Mouse (Mus musculus) heart, adult 2 months (tissue): Measurements from ENCODE around the gene Psmb5. TPM values are rescaled to one million over a fixed set of nuclear protein-coding genes. Genes with fewer than 3 reads are reported as not detected.

Source experiments
- DNase-seq, 2 experiments: peaks; one replicate each; pipeline ENCODE4 v3.0.0; 2021
- H3K27ac ChIP-seq: fragments of 200-600 bp; 2 replicates; pipeline ENCODE4 v1.8.1; 2022
- H3K27me3 ChIP-seq: fragments of 200-500 bp; 2 replicates; pipeline ENCODE4 v1.6.1; 2012; ENCODE audit warnings: mild to moderate bottlenecking, low read length, inconsistent platforms, mixed read lengths; ENCODE audit not compliant: control insufficient read depth, insufficient read depth
- H3K36me3 ChIP-seq: fragments of 200-500 bp; 2 replicates; pipeline ENCODE4 v1.6.1; 2012; ENCODE audit warnings: low read length, inconsistent platforms; ENCODE audit not compliant: control insufficient read depth, insufficient read depth
- H3K4me1 ChIP-seq: fragments of 200-500 bp; 2 replicates; pipeline ENCODE4 v1.6.1; 2011; ENCODE audit warnings: low read length; ENCODE audit not compliant: control insufficient read depth, insufficient read depth
- H3K4me3 ChIP-seq: fragments of 200-600 bp; 2 replicates; pipeline ENCODE4 v1.8.1; 2022
- H3K79me2 ChIP-seq: fragments of 200-500 bp; replicated peaks from 2 replicates; pipeline ENCODE4 v1.6.1; 2012; ENCODE audit warnings: mild to moderate bottlenecking, inconsistent platforms, low read length, moderate library complexity, mixed read lengths; ENCODE audit not compliant: control insufficient read depth, insufficient read depth
- H3K9ac ChIP-seq: fragments of 200-500 bp; 2 replicates; pipeline ENCODE4 v1.6.1; 2012; ENCODE audit warnings: low read depth, mild to moderate bottlenecking, control low read depth, inconsistent platforms, low read length, mixed read lengths
- CTCF ChIP-seq: fragments of 200-600 bp; IDR thresholded peaks from 2 replicates; pipeline ENCODE4 v1.8.1; 2022; ENCODE audit warnings: antibody characterized with exemption, mild to moderate bottlenecking, moderate library complexity
- EP300 ChIP-seq: fragments of 200-500 bp; IDR thresholded peaks from 2 replicates; pipeline ENCODE4 v1.6.1; 2011; ENCODE audit warnings: low read depth, low read length, control low read depth; ENCODE audit not compliant: insufficient read depth
- POLR2A ChIP-seq: fragments of 200-500 bp; IDR thresholded peaks from 2 replicates; pipeline ENCODE4 v1.6.1; 2011; ENCODE audit warnings: mild to moderate bottlenecking, low read depth, low read length, control low read depth; ENCODE audit not compliant: insufficient read depth
- WGBS: fragments of 180-500 bp; shearing (Covaris S2); methylation state at CpG from one replicate; pipeline ENCODE4 v1.1.7; 2018; 5-methylcytosine and 5-hydroxymethylcytosine counted together
- intact Hi-C: fragments of 180-260 bp; cut with DNase I; formaldehyde crosslinking; loops from one replicate; pipeline ENCODE4 v1.15.1; 2025
- polyA plus RNA-seq: library from polyadenylated mRNA; depleted of rRNA; stranded (reverse); fragments of >200 nt; gene quantifications from 2 replicates; pipeline ENCODE4 v1.2.3, GENCODE M21; 2012
- total RNA-seq, 2 experiments: library from RNA; stranded (reverse); gene quantifications; 2 replicates each; pipeline ENCODE4 v1.2.3; 2021

Gene Psmb5
- total and polyA plus RNA-seq, 3 experiments: 164 to 187 (median 180) TPM

DNA sequence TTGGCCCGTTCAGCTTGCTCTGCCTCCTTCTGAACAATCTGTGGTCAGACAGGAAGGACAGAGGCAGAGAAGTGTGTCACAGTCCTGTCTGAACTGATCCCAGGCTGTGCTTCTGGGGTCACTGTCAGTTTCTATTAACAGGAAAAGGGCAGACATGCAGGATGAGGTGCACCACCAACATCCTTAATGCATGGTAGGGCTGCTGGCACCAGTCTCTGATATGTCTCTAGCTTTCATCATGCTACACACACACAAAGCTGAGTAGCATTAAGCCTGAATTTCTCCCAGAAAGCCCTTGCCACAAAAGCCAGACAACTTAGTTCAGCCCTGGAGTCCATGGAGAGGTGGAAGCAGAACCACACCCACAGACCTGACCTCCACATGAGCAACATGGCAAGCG is 25.2 kb upstream of the Psmb5 start:
- no peak overlapping the region for H3K4me3 ChIP-seq
- DNase-seq: no peak
- no peaks in the 10 kb centered on the region for H3K4me1 ChIP-seq
- H3K27me3 ChIP-seq: no peaks in the 10 kb centered on the region
- H3K27ac ChIP-seq: no peak overlapping the region
- H3K79me2 ChIP-seq: no peaks in the 10 kb centered on the region
- H3K9ac ChIP-seq: no peak overlapping the region
- no peak for TF ChIP-seq CTCF
- no peak for TF ChIP-seq POLR2A
- no peak for TF ChIP-seq EP300
- intact Hi-C loops: loop anchor here (2.0 to 5.0 kb wide), 2 partner anchors 74 to 116 kb away; no protein-coding TSS in a partner anchor
- 81% methylated on average over 2 of the region's 2 CpGs for WGBS
- no peaks in the 10 kb centered on the region; the same call in 1 of the 2 replicates for H3K36me3 ChIP-seq

DNA sequence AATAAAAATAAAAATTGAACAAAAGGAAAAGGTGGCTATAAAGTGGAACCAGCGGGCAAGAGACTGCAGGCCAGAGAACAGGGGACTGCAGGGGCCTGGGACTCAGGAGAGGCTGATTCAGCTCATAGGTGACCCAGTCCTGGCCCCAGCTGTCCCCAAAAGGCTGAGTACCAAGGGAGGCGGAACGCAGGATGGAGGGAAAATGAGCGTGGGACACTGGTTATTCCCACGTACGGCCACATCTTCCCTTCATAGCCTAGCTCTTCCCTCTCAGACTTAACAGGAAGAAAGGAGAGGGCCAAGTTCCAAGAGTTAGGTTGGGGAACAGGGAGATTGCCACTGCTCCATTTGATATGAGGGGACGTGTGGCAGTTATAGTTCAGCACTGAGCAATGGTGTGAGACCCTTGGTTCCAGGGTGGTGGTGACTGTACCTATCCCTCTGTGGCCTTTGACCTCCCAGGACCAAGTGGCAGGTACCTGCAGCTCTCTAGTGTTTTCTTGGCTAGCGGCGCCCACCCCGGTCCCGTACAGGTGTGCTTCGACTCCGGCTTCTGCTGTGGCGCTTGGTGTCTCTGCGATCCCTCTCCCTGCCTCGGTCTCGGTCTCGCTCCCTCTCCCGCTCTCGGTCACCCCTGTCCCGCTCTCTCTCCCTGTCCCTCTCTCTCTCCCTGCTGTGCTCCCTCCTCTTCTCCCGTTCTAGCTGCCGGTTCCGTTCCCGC is 24.6 kb upstream of the Psmb5 start:
- Histone ChIP-seq H3K27ac (no peak overlapping the region), H3K27me3 (no peaks in the 10 kb centered on the region), H3K36me3 (no peaks in the 10 kb centered on the region), H3K4me3 (no peak overlapping the region), H3K9ac (no peak overlapping the region), H3K79me2 (no peaks in the 10 kb centered on the region), H3K4me1 (no peaks in the 10 kb centered on the region)
- TF ChIP-seq POLR2A: no peak
- TF ChIP-seq CTCF: no peak
- no peak for TF ChIP-seq EP300
- DNase-seq: no peak
- WGBS: 88% methylated on average over 25 of the region's 25 CpGs
- intact Hi-C loops: loop anchor here (1.0 to 5.0 kb wide), 3 partner anchors 59 to 115 kb away; no protein-coding TSS in a partner anchor

DNA sequence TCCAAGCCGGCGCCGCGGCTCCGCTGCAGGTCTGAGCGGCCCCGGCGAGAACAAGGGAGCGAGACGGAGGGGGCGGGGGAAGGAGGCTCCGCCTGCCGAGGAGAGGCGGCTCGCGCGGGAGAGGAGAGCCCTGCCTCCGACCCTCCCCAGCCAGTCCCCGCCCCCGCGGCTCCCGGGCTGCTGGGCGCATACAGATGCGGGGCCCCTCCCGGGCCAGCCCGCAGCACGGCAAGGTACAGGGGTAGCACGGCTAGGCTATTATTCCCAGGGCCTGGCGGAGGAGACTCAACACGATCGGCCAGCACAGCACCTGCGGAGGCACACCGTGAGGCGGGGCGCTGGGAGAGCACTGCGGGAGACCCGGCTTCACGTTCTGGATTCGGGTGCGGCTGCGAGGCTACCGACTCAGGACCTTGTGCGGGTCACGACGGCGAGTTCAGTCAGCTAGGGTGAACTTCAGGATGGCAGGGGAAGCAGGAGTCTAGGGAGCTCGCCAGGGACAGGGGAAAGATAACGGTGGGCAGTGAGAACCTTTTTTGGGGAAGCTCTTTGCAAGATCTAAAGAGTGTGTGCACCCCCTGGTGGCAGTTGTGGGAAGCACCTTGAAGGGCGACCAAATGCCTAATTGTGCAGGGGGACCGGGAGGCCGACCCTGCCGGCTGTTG is 23.6 kb upstream of the Psmb5 start, which contains the start of gene Cdh24:
Cdh24 (minus strand) TSS at position 60 of the 665 bp plus-strand sequence.
- H3K4me1 ChIP-seq: no peaks in the 10 kb centered on the region
- peak within 1 kb of the TSS; percentile 79 for H3K9ac ChIP-seq
- no peaks in the 10 kb centered on the region for H3K79me2 ChIP-seq
- 0 out of 2 replicates have a peak, but pooled peaks have one; percentile 15 for TF ChIP-seq POLR2A
- TF ChIP-seq EP300: peak; percentile 68; the same call in 1 of the 2 replicates
- TF ChIP-seq CTCF: peak; percentile 94
- DNase-seq: peak; percentile 90 to 91
- H3K4me3 ChIP-seq: peak within 1 kb of the TSS; percentile 74
- intact Hi-C loops: loop anchor here (5.0 kb wide), 1 partner anchor 114 kb away; no protein-coding TSS in a partner anchor
- no peaks in the 10 kb centered on the region for H3K27me3 ChIP-seq
- peak within 1 kb of the TSS; percentile 40; the same call in 1 of the 2 replicates for H3K27ac ChIP-seq
- under 1% methylated on average over 47 of the region's 52 CpGs for WGBS
- no peaks in the 10 kb centered on the region for H3K36me3 ChIP-seq

DNA sequence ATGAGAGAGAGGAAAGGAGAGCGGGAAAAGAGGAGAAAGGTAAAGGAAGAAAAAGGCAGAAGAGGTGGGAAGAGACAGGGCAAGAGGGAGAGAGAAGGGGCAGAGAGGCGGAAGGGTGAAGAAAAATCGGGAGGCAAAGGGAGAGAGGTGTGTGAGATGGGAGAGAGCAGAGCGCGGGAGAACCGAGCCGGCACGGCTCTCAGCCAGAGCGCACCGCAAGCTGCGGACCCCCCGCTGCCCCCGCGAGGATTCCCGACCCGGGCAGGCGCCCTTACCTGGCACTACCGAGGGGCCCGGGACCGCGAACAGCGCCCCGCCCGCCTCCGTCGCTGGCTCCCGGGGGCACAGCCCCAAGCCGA is 23.1 kb upstream of the Psmb5 start, which contains the start of gene Gm17606:
Gm17606 (plus strand) TSS at position 7 of the 359 bp plus-strand sequence.
- Histone ChIP-seq H3K79me2 (no peaks in the 10 kb centered on the region), H3K36me3 (no peaks in the 10 kb centered on the region), H3K4me3 (peak within 1 kb of the TSS; percentile 74), H3K27me3 (no peaks in the 10 kb centered on the region), H3K4me1 (no peaks in the 10 kb centered on the region), H3K27ac (peak within 1 kb of the TSS; percentile 40; the same call in 1 of the 2 replicates), H3K9ac (peak within 1 kb of the TSS; percentile 79)
- TF ChIP-seq POLR2A (no peak), EP300 (no peak), CTCF (no peak)
- intact Hi-C loops: loop anchor here (5.0 kb wide), 1 partner anchor 114 kb away; no protein-coding TSS in a partner anchor
- no peak for DNase-seq
- 2% methylated on average over 28 of the region's 28 CpGs for WGBS

DNA sequence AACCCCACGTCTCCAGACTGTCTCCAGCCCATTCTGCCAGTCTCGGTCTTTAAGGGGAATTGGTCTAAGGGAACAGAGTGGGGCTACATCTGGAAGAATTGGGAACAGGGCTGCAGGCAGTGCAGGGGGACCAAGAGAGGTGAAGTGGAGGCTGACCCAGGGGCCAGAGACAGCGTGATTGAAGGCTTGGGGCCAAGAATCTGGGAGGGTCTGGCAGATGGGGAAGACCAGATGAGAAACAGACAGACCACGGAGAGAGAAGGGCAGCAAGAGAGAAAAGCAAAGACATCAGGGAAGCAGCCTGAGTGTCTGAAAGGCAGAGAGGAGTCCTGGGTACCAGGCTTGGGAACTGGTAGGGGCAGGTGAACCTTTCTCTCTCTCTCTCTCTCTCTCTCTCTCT is 22.3 kb upstream of the Psmb5 start:
- H3K79me2 ChIP-seq: no peaks in the 10 kb centered on the region
- 63% methylated on average over 4 of the region's 4 CpGs for WGBS
- TF ChIP-seq EP300: no peak
- TF ChIP-seq POLR2A: no peak
- no peak for TF ChIP-seq CTCF
- H3K27me3 ChIP-seq: no peaks in the 10 kb centered on the region
- H3K36me3 ChIP-seq: no peaks in the 10 kb centered on the region
- intact Hi-C loops: loop anchor here (5.0 kb wide), 1 partner anchor 113 kb away; no protein-coding TSS in a partner anchor
- H3K27ac ChIP-seq: no peak overlapping the region
- H3K9ac ChIP-seq: no peak overlapping the region
- no peak for DNase-seq
- no peak overlapping the region for H3K4me3 ChIP-seq
- no peaks in the 10 kb centered on the region for H3K4me1 ChIP-seq
